Mouse (Mus musculus) lung, postnatal 14 days (tissue): ENCODE measurements at regions not wholly inside any gene's neighbourhood (a gene's known extent, or its start where the extent isn't known, plus 50 kb on each side); places are given as distances from the start of the nearest gene placed in this dataset.
"Not testable (repeated sequence)": the region's sequence is repeated elsewhere in the genome, so short reads cannot be mapped to it uniquely, and the experiment has no call there.

Experiments used
- DNase-seq: peaks from one replicate; pipeline ENCODE4 v3.0.0; 2021

DNA sequence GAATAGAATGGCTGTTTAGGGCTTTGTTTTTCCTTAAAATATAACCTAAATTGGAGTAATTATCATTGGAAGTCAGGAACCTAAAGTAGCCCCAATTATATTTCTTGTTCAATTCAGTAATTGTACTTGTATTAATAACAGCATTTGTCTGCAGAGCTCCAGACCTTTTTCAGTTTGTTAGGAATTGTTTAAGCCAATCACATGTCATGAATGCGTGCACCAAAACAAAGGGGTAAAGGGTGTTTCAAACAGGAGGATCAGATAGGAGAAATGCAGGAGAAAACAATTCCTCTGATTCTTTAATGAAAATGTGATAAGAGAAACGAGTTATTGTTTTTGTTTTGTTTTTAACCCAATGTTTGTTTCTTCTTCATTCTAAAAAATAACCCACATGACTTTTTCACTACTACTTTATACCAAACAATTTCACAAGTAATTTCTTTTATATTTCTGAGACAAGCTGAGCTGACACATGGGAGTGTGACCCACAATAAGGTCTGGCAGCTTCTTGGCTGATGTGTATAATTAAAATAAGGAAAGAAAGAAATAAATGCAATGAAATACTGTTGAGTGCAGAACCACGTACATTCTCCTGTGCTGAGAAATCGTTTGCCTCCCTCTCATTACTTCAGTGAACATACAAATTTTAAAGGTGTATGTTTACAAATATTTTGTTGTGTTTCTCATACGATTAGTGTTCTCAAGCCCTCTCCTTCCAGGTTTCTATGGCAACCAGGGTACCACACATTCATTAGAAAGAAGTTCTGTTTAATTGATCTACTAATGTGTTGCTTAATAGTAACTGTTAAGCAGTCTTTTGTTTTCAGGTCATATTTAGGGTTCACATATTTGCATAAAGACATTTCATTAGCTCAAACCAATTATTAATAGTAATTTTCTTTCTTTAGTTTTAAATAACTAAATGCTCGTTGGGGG, 397.7 kb downstream of the Isl1 start:
- no peak for DNase-seq

DNA sequence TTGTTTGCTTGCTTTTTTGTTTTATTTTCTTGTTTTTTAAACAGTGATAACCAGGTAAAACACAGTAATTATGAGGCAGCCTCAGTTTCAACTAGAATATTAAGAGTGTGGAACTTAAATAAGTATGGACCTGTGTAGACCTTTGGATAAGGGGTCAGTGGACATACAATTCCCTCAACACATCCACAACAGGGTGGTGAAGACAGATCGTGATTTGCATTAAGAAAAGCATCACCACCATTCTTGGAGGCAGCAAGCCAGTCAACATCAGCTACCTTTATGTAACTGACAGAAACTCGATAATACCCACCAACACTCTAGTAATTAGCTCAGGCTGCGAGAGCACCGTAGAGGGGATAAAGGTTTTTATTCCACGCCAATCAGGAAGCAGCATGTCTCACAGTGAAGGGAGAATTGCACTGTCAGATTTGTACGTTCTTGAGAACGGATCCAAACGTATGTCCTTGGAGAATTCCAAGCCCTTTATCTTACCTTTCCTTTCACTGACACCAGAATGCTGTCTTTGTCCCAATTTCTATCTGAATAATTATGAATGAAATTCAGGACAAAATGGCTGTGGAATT, 398.5 kb downstream of the Isl1 start:
- DNase-seq = no peak

DNA sequence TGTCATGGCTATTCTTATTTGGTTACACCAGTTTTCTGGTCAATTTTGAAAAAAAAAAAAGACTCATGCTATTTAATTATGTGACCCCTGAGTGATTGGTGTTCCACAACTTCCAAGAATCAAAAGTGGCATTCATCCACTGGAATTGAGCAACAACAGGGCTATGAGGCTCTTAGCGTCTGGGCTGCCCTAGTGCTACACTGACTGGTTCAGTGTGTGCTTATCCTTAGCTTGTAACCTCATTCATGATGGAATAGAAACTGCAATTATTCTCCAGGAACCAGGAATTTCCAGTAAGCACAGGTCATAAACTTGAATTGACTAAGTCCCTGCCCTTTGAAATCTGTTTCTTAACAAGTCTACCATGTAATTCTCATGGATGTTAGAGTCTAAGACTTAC, 428.9 kb downstream of the Isl1 start:
- DNase-seq = no peak

DNA sequence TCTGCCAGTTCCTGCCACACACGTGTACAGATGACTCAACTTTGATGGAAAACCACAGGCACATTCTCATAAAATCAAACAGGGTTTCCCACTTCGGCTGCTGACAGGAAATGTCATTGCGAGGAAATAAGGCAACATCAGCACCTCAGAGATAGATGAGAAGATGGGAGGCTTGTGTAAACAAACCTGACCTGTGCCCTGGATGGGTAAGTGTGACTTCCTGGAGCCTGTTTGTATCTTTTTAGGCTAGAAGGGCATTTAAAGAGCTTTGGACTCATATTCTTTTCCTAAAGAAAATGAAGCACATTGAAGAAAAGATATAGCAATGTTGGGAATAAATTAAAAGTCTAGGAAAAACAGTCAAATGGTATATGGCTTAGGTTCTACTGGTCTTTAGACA, 449.0 kb downstream of the Isl1 start:
- no peak for DNase-seq

DNA sequence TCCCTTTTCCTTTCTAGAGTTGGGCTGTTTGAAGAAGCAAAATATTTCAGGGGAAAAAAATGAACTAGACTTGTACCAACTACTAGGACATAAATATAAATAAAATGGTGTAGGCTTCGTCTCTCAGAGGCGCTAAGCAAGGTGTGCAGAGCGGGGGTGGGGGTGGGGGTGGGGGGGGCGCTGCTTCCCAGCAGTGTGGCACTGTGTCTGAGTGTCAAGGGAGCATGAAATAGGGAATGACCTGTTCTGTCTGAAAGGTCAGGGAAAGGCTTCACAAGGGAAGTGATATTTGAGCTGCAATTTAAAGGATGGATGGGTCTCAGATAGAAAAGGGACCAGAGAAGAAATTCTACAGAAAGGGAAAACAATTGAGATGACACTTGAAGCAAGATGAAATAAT, 452.9 kb downstream of the Isl1 start:
- no peak for DNase-seq

DNA sequence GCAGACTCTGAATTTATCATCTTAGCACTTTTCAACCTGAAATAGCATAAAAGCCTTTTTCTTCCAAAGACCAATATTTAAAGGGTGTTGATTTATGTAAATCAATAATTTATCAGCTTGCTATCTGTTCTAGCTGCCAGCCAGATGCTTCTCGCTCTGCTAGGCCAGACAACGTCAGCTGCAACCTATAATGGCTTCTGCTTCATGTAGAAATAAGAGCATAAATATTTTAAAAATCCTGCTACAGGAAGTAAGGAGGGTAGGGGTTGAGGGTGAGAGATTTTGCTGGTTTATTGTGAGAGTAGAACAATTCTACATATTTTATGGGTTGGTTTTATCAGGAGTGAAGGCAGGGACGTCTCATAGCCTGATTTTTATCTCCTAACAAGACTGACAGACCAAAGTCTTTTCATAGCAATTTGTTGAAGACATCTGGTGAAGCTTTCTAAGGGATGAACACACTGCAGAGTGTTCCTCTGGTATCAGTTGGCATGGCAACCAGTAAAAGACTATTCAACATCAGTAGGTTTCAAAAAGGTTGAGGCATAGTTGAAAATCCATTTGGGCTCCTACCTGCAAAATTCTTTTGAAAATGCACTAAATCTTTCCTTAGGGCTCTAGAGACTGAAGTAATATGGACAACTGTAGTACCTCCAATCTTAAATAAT, 456.7 kb downstream of the Isl1 start:
- no peak for DNase-seq

DNA sequence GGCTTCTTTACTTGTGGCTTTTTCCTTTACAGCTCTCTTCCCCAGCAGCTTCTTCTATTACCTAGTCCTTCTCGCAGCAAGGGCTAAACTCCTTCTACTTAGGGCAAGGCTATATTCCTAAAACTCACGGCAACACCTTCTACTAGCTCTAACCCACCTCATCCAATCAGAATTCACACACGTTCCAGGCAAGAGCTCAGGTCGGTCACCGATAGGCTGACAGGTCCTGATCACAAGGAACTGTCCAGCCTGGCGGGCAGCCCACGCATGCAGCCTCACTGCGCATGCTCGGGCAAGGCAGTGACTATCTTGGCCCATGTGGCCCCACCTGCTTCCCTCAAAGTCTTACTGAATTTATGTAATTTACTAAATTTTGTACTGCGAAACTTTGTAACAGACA, 466.4 kb downstream of the Isl1 start:
- no peak for DNase-seq

DNA sequence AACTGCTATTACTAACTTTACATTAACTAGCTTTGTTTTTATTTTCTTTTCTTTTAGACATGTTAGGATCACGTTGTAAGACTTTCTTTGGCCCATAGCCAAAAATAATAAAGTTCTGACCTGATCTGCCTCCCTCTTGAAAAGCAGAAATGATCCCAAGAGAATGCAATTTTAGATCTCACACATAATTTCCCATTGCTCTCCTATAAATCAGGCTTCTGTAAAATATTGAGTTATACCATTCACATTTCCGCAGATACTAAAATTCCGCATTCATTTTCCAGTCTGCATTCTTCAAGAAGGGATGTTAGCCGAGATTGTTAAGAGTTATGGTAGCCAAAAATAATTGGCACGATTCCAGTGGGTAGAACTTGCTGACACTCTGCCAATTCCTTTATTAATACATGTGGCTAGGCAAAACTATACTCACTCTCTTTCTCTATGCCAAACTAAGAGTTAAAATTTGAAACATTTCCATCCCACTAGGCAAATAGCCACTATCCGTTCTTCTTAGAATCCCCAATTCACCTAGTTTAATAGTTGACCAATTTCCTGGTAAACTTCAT, 473.2 kb downstream of the Isl1 start:
- no peak for DNase-seq

DNA sequence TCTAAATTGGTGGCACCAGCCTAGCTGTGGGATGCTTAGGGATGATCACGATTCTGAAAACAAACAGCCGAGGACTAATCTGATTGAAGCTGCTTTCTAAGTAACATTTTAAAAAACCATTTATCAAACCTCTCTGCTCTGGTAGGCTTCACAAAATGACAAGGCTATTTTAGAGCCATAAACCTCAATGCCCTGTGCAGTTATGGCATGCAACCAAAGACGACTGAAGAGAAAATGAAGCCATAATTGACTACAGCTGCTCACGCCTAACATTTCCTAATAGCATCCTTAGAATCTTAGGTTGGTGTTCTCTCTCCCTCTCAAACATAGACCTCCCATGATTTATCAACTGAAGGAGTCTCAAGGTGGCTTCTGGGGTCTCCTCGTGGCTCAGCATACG, 484.3 kb downstream of the Isl1 start:
- DNase-seq = no peak

DNA sequence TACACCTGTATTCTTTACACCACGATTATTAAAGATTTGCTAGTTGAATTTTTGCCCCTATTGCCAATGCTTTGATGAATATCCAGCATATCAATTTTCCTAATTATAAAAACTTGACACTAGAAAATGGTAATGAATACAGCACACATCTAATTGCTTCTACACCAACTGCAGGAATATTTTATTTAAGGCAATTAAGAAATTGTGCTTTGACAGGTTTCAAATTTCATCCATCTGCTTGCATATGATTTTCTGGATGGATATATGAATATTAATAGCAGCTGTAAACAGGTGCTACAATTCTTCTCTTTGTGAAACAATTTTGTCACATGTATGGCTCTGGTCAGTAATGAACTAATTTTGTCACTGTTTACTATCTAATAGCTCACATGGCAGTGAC, 487.0 kb downstream of the Isl1 start:
- DNase-seq = no peak

DNA sequence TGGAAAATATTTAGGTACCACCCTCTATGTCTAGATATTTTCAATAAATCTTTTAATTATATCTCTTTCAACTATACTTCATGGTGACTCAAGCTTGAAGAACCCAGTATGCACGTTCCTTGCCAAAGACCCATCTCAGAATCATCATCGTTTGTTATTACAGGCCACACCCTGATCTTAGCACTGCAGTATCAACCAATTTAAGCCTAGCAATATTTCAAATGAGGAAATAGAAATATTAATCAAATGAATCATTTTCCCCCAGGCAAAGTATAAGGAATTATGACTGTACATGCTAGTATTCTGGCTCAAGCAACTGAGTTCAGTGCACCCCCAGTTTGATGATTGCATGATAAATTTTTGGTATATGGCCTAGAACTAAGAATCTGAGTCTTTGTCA, 495.3 kb downstream of the Isl1 start:
- DNase-seq = no peak

DNA sequence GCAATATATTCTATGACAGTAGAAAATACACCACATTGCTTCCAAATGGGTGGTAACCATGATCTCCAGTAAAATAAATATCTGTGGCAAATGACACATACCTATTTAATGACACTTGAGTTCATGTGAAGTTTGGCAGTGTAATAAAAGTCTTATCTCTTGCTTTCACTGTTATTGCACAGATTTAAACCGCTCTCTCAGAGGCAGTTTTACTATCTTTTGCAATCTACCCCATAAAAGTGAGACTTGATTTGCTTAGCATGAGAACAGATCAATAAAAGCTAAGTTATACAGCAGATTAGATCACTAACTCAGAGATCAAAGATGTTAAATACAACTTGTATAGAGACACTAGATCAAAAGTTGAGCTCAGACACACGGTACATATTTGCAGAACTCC, 510.2 kb downstream of the Isl1 start:
- no peak for DNase-seq

DNA sequence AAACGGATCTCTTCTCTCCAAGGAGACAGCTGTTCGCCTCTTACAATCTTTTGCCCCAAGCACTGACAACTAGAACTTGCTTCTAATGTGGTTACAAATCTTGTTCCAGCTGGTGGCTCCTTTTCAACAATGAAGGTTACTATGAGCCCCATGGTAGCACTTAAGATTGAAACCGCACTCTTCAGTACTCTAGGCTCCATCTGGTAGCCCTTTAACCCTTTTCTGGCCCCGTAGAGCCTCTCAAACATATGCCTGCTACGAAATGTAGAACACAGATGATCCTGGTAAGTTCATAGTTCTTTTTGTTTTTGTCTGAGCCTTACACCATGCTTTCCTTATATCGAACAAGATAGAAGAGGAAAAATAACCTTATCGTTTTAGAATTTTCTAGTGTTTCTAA, 558.2 kb downstream of the Isl1 start:
- no peak for DNase-seq

DNA sequence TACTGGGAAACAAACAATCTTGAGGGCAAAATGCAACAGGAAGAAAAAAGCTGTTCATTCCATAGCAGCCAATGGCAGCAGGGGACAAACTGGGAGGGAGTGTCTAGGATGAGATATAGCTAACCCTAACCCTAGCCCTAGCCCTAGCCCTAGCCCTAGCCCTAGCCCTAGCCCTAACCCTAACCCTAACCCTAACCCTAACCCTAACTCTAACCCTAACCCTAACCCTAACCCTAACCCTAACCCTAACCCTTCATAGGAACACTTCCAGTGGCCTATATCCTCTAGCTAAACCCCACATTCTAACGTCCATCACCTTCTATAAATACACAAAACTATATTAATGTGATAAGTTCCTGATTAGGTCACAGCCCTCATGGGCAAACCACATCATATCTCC, 567.4 kb downstream of the Isl1 start:
- not testable (repeated sequence) for DNase-seq

DNA sequence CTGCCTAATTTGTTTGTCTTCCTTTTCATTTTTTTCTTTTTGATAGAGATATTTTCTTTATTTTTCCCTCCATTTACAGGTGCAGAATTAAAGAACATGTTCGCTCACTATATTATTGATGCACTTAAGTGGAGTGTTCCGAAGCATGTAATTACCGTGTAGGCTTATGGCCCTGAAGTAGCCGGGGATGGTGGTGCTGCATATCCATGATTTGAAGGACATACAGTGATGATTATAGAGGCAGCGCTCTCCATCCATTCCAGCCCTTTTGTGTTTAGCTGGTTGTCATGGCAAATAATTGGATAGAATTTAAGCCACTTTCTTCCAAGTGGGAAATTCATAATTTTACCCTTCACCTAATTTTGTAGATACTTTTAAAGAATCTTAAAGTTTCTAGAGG, 581.5 kb downstream of the Isl1 start:
- no peak for DNase-seq

DNA sequence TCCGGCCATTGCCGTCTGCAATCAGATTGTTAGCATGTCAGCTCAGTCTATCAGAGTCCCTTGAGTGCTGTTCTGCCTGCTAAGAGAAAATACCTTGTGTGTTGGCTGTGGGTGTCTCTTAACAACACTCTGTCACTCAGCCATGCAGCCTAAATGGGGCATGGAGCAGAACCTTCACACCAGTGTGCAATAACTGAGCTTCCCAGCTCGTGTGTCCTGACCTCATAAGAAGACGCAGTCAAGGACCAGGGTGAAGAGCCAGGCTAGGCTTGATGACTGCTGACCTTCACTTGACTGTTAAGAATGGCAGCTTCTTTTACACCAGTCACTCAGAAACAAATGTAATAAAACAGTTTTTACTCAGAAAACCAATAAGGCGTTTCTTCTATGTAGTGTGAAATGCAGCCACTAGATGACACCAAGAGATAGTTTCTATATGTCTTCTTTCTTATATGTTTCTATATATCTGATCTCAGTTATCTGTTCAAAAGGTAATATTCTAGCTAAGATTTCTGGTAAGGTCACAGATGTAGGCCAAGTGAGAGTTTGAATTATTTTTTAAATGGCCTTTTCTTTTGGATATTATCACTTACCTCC, 584.0 kb downstream of the Isl1 start:
- no peak for DNase-seq

DNA sequence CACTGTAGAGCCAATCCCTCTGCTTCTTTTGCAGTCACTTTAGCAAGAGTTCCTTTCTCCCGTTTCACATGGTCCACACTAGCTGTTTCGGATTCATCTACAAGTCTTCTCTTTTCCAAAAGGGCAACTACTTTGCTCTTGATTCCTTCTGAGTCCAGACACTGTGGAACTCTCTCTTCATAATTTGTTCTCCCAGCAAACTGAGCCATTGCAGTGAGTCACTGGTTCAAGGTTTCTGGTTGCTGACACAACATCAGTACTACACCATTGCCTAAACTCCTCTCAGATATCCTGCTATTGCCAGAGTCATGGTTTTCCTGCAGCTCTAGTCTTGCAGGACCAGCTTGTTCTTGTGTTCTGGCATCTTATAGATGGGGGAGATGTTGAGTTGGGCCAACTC, 590.2 kb downstream of the Isl1 start:
- DNase-seq = no peak

DNA sequence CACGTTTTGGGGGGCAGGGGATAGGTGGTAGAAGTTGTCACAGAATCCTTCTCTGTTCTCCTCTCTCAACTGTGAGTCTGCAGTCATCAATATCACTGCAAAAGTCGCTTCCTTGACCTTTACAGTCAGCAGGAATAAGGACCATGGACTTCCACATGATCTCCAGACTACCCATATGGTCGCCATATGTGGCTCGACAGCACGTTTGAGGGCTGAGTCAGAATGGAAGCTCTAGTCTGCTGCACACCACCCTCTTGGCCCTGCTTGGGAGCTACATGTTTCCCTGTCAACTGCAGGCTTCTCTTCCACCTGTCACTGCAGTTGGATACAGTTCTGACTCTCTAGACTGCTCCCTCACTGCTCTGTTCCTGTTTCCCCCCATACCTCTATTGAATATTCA, 590.6 kb downstream of the Isl1 start:
- DNase-seq = no peak

DNA sequence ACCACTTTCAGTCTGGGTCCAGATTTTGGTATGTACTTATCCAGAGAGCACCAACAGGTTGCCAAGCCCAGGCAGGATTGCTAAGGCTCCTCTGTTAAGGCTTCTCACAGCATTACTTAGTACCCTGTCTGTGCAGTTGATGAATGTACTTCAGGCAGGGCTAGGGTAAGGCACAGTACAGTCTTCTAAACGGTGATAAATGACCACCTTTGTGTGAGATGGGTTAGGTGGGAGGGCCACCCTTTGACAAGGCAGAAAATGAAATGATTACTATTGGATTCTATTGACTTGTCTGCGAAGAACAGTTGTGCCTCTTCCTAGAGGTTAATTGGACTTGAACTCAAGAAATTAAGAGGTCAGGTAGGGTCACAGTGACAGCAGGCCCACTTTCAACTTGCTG, 594.4 kb upstream of the Itga1 start:
- no peak for DNase-seq

DNA sequence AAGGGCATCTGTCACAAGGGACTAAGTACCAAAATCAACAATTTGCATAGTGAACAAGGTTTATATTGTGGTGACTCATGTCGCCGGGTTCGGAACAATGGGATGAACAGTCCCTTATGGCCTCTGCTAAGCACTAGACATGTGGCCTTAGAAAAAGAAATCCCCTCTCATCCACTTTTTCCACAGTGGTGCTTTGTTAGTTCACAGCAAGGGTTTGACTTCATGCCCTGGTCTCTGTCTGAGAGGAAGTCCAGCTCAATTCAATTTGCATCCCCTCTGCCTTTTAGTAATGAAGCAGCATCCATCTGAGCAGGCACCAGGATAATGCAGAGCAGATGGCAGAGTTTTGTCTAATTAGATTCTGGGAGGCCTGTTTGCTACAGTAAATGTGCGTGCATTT, 585.7 kb upstream of the Itga1 start:
- DNase-seq = no peak

DNA sequence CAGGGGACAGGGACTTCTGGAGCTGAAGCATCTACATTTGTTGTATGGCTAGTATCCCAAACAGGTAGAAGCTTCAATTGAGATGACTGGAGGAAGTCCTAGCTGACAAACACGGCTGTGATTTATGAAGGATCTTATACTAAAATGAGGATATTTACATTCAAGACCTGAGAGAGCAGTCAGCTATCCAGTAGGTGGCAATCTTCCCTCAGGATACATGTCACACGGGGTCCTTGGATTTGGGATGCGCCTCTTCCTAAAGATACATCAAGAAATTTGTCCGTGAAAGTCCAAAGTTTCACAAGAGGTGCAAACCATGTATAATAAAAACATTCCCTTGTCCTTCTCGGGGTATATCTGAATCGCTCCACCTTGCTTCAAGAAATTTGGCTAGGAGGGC, 577.8 kb upstream of the Itga1 start:
- no peak for DNase-seq

DNA sequence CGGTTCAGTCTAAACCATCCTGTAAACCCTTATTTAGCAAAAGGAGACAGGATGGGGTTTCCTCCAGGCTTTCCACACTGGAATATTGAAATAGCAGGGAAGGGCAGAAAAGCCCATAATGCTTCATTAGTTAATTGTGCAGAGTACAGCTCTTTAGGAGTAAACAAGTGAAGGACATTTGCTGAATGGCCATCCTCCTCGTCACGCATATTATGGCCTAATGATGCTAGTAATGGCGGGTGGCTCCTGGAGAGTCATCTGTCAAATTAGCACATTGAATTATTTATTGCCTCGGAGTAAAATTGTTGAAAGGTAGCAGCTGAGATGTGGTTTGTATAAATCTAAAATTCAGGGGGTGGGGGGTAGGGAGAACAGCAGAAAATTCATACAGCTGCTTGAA, 575.1 kb upstream of the Itga1 start:
- DNase-seq = no peak

DNA sequence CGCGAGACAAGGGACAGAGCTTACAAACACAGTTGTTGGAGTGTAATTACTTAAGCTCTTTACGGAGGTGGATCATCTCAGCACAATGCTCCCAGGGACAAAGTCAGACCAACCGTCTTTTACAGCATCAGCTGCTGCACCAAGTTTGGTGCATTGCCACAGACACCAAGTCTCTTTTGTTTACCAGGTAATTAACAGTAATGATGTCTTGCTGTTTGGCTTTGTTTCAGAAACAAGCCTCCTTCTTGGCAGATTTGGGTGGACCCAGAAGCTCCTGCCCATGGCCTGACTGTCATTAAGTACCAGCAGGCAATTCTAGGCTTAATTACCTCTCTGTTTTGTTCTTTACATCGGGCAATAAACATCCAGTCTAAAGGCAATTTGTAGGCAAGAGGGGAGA, 572.0 kb upstream of the Itga1 start:
- no peak for DNase-seq

DNA sequence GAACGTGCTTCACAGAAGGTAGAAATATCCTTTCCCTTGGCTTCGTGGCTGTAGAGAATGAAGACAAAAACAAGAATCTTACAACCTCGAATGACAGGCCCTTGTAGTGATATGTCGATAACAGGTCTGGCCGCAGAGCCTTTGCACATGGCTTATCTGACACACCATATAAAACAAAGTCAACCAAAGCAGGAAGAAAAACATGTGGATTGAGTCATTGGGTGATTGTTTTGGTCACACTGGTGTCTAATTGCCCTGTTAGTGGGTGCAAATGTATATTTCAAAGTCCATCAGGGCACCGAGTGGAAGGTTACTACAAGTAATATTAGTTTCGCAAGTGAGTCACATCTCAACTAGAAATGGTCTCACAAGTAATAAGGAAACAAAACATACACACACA, 569.9 kb upstream of the Itga1 start:
- DNase-seq = no peak
